Mouse (Mus musculus) lung, postnatal 36 days (tissue): ENCODE measurements around the gene Ffar4.

Experiments
- DNase-seq: peaks from one replicate; pipeline ENCODE4 v3.0.0; 2022; ENCODE audit warnings: mixed read lengths

The Ffar4 gene

GRCm38 (mm10) chr19:38096858-38097758, at the start of gene Ffar4:
TSS of gene Ffar4 (plus strand) at chr19:38097071.
- peak; percentile 82 for DNase-seq

- no peak for DNase-seq
These were observed 47.2 kb upstream of the Ffar4 start for GRCm38 (mm10) chr19:38049686-38050085.

GRCm38 (mm10) chr19:38053227-38054041, 43.4 kb upstream of the Ffar4 start:
- DNase-seq, result peak; percentile 34

GRCm38 (mm10) chr19:38054149-38054719, 42.6 kb upstream of the Ffar4 start:
- DNase-seq, result peak; percentile 88

- DNase-seq, result peak; percentile 99
These were observed 42.1 kb upstream of the Ffar4 start, which contains the start of gene Cep55 for GRCm38 (mm10) chr19:38054720-38055192. TSS of gene Cep55 (plus strand) at chr19:38055011.

GRCm38 (mm10) chr19:38055798-38056197, 41.1 kb upstream of the Ffar4 start:
- no peak for DNase-seq

- no peak for DNase-seq
These were observed 40.6 kb upstream of the Ffar4 start for GRCm38 (mm10) chr19:38056276-38056675.

- no peak for DNase-seq
These were observed 39.9 kb upstream of the Ffar4 start for GRCm38 (mm10) chr19:38056931-38057330.

GRCm38 (mm10) chr19:38063201-38063600, 33.7 kb upstream of the Ffar4 start:
- DNase-seq, result no peak

- DNase-seq, result no peak
These were observed 32.8 kb upstream of the Ffar4 start for GRCm38 (mm10) chr19:38064051-38064450.

GRCm38 (mm10) chr19:38073226-38073625, 23.6 kb upstream of the Ffar4 start:
- no peak for DNase-seq

GRCm38 (mm10) chr19:38075051-38075450, 21.8 kb upstream of the Ffar4 start:
- no peak for DNase-seq

- DNase-seq, result no peak
These were observed 20.6 kb upstream of the Ffar4 start for GRCm38 (mm10) chr19:38076251-38076650.

- DNase-seq, result no peak
These were observed 18.9 kb upstream of the Ffar4 start for GRCm38 (mm10) chr19:38077851-38078540.

- no peak for DNase-seq
These were observed 15.5 kb upstream of the Ffar4 start for GRCm38 (mm10) chr19:38081361-38081760.

GRCm38 (mm10) chr19:38082931-38083525, 13.8 kb upstream of the Ffar4 start:
- DNase-seq, result no peak

GRCm38 (mm10) chr19:38085841-38086240, 11.0 kb upstream of the Ffar4 start:
- DNase-seq, result no peak

GRCm38 (mm10) chr19:38086948-38087551, 9.8 kb upstream of the Ffar4 start:
- DNase-seq, result peak; percentile 58

- no peak for DNase-seq
These were observed 7.5 kb upstream of the Ffar4 start for GRCm38 (mm10) chr19:38089358-38089757.

GRCm38 (mm10) chr19:38091512-38091985, 5.3 kb upstream of the Ffar4 start:
- peak; percentile 43 for DNase-seq

- peak; percentile 61 for DNase-seq
These were observed 640 bp upstream of the Ffar4 start for GRCm38 (mm10) chr19:38096231-38096630.
